Mouse (Mus musculus) midbrain, embryonic 15.5 days (tissue): ENCODE data around the gene Ghrh. TPM values are rescaled to one million over a fixed set of nuclear protein-coding genes. Genes with fewer than 3 reads are reported as not detected.
"Not testable (repeated sequence)": the region's sequence is repeated elsewhere in the genome, so short reads cannot be mapped to it uniquely, and the experiment has no call there.

ENCODE experiments used
- ATAC-seq: fragments of 200-750 bp; cut with Nextera tagmentation; replicated peaks from 2 replicates; pipeline ENCODE4 v1.8.0; 2017; ENCODE audit warnings: moderate TSS enrichment
- H3K27ac ChIP-seq: fragments of 300-500 bp; sonication (generic); 2 replicates; pipeline ENCODE4 v1.5.1; 2015; ENCODE audit warnings: mild to moderate bottlenecking, inconsistent platforms
- H3K27me3 ChIP-seq: fragments of 300-500 bp; sonication (generic); replicated peaks from 2 replicates; pipeline ENCODE4 v1.6.1; 2015; ENCODE audit warnings: inconsistent platforms
- H3K36me3 ChIP-seq: fragments of 300-500 bp; sonication (generic); replicated peaks from 2 replicates; pipeline ENCODE4 v1.6.1; 2015; ENCODE audit warnings: inconsistent platforms
- H3K4me1 ChIP-seq: fragments of 300-500 bp; sonication (generic); 2 replicates; pipeline ENCODE4 v1.6.1; 2015; ENCODE audit warnings: inconsistent platforms
- H3K4me2 ChIP-seq: fragments of 300-500 bp; sonication (generic); 2 replicates; pipeline ENCODE4 v1.6.1; 2015; ENCODE audit warnings: inconsistent platforms, mild to moderate bottlenecking, moderate library complexity
- H3K4me3 ChIP-seq: fragments of 300-500 bp; sonication (generic); 2 replicates; pipeline ENCODE4 v1.5.1; 2015; ENCODE audit warnings: mild to moderate bottlenecking, inconsistent platforms
- H3K9ac ChIP-seq: fragments of 300-500 bp; sonication (generic); 2 replicates; pipeline ENCODE4 v1.6.1; 2015; ENCODE audit warnings: mild to moderate bottlenecking, inconsistent platforms
- H3K9me3 ChIP-seq: fragments of 300-500 bp; sonication (generic); 2 replicates; pipeline ENCODE4 v1.6.1; 2016; ENCODE audit warnings: inconsistent platforms
- WGBS: fragments of 180-500 bp; shearing (Covaris S2); methylation state at CpG from one replicate; pipeline ENCODE4 v1.1.7; 2015; ENCODE audit warnings: mixed read lengths; 5-methylcytosine and 5-hydroxymethylcytosine counted together
- polyA plus RNA-seq: library from polyadenylated mRNA; unstranded; fragments of >200 nt; fragmentation: Nextera tagmentation; extraction: Ambion mirVana; gene quantifications from 2 replicates; pipeline ENCODE4 v1.2.1, GENCODE M21; 2015

Gene Ghrh
- polyA plus RNA-seq = 1.3 and 4.1 TPM in 2 replicates

GRCm38 (mm10) chr2:157347361-157348159 lies at the start of gene Ghrh:
Ghrh (minus strand) TSS chr2:157347506.
- ATAC-seq = peak; percentile 35; the same call in 1 of the 2 replicates
- Histone ChIP-seq H3K27ac (peak within 1 kb of the TSS; percentile 91), H3K4me3 (no peak within 1 kb of the TSS), H3K27me3 (no peaks in the 10 kb centered on the region), H3K36me3 (no peaks in the 10 kb centered on the region), H3K4me2 (peak within 1 kb of the TSS; percentile 2; the same call in 1 of the 2 replicates), H3K9ac (peak within 1 kb of the TSS; percentile 29), H3K4me1 (peaks cover 50% of the 10 kb centered on the region), H3K9me3 (no peaks in the 10 kb centered on the region)
- 34% methylated on average over 26 of the region's 26 CpGs for WGBS

- no peak for ATAC-seq
- 58% methylated on average over 13 of the region's 13 CpGs for WGBS
- Histone ChIP-seq H3K27ac (peak overlapping the region; percentile 49), H3K27me3 (no peaks in the 10 kb centered on the region), H3K9me3 (no peaks in the 10 kb centered on the region), H3K4me1 (no peaks in the 10 kb centered on the region), H3K4me3 (no peak overlapping the region), H3K36me3 (peaks cover 17% of the 10 kb centered on the region; the same call in 1 of the 2 replicates), H3K4me2 (no peak overlapping the region), H3K9ac (no peak overlapping the region)
Measured at GRCm38 (mm10) chr2:157395960-157396359, 48.7 kb upstream of the Ghrh start.

DNA sequence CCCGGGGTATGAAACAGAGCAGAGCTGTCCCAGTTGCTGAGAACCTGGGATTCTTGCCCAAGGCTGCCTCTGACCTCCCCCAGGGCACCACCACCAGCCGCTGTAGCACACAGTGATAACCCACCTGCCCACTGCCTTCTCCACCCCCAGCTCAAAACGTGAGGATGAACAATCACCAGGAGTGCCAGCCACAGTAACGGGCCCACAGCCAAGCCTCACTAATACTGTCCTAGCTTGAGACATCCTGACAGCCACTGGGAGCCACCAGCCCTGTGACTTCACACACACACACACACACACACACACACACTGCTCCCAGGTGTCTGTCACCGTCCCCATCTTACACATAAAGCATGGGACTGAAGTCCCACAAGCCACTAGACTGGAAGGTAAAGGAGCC lies 48.1 kb upstream of the Ghrh start:
- 71% methylated on average over 5 of the region's 5 CpGs for WGBS
- peaks cover 17% of the 10 kb centered on the region; the same call in 1 of the 2 replicates for H3K36me3 ChIP-seq
- 0 out of 2 replicates have a peak overlapping the region, but pooled peaks have one; percentile 49 for H3K27ac ChIP-seq
- H3K4me1 ChIP-seq = no peaks in the 10 kb centered on the region
- no peak overlapping the region for H3K9ac ChIP-seq
- no peak for ATAC-seq
- no peak overlapping the region for H3K4me3 ChIP-seq
- no peak overlapping the region for H3K4me2 ChIP-seq
- H3K27me3 ChIP-seq = no peaks in the 10 kb centered on the region
- no peaks in the 10 kb centered on the region for H3K9me3 ChIP-seq

GRCm38 (mm10) chr2:157394868-157395267 lies 47.6 kb upstream of the Ghrh start:
- H3K9me3 ChIP-seq = no peaks in the 10 kb centered on the region
- H3K4me3 ChIP-seq = no peak overlapping the region
- H3K27ac ChIP-seq = no peak overlapping the region
- H3K27me3 ChIP-seq = no peaks in the 10 kb centered on the region
- H3K9ac ChIP-seq = no peak overlapping the region
- no peak for ATAC-seq
- H3K4me2 ChIP-seq = no peak overlapping the region
- H3K36me3 ChIP-seq = peaks cover 17% of the 10 kb centered on the region; the same call in 1 of the 2 replicates
- no peaks in the 10 kb centered on the region for H3K4me1 ChIP-seq
- 75% methylated on average over 6 of the region's 6 CpGs for WGBS

DNA sequence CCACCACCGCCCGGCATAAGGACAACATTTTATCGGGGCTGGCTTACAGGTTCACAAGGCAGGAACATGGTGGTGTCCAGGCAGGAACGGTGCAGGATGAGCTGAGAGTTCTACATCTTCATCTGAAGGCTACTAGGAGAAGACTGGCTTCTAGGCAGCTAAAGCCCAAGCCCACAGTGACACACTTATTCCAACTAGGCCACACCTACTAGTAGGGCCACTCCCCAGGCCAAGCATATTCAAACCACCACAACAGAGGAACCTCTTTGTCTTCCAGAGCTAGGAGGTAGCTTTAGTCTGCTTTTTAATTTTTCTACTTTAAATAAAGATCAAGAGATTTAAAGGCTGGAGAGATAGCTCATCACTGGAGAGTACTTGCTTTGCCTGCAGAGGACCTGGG lies 46.2 kb upstream of the Ghrh start:
- Histone ChIP-seq H3K4me2 (no peak overlapping the region), H3K4me3 (no peak overlapping the region), H3K27me3 (no peaks in the 10 kb centered on the region), H3K9ac (no peak overlapping the region), H3K4me1 (no peaks in the 10 kb centered on the region), H3K27ac (no peak overlapping the region), H3K9me3 (no peaks in the 10 kb centered on the region), H3K36me3 (peaks cover 17% of the 10 kb centered on the region; the same call in 1 of the 2 replicates)
- WGBS = 97% methylated on average over 4 of the region's 4 CpGs
- ATAC-seq = no peak

GRCm38 (mm10) chr2:157392331-157392730 lies 45.0 kb upstream of the Ghrh start:
- no peak for ATAC-seq
- Histone ChIP-seq H3K4me3 (no peak overlapping the region), H3K9ac (no peak overlapping the region), H3K4me1 (no peaks in the 10 kb centered on the region), H3K27ac (no peak overlapping the region), H3K9me3 (no peaks in the 10 kb centered on the region), H3K4me2 (no peak overlapping the region), H3K27me3 (no peaks in the 10 kb centered on the region), H3K36me3 (peaks cover 8% of the 10 kb centered on the region; the same call in 1 of the 2 replicates)
- 94% methylated on average over 2 of the region's 2 CpGs for WGBS

- Histone ChIP-seq H3K4me2 (no peak overlapping the region), H3K27me3 (no peaks in the 10 kb centered on the region), H3K4me1 (peaks cover 9% of the 10 kb centered on the region), H3K4me3 (no peak overlapping the region), H3K36me3 (no peaks in the 10 kb centered on the region), H3K9ac (no peak overlapping the region), H3K9me3 (no peaks in the 10 kb centered on the region), H3K27ac (no peak overlapping the region)
- WGBS = 84% methylated on average over 7 of the region's 7 CpGs
- ATAC-seq = no peak
Measured at GRCm38 (mm10) chr2:157389591-157389921, 42.2 kb upstream of the Ghrh start.

- H3K9me3 ChIP-seq, H3K4me1 ChIP-seq, H3K27ac ChIP-seq, H3K4me2 ChIP-seq, H3K4me3 ChIP-seq, H3K27me3 ChIP-seq, H3K36me3 ChIP-seq, H3K9ac ChIP-seq, ATAC-seq: not testable (repeated sequence)
- WGBS = 96% methylated on average over 14 of the region's 14 CpGs
Measured at GRCm38 (mm10) chr2:157388901-157389590, 41.7 kb upstream of the Ghrh start.

DNA sequence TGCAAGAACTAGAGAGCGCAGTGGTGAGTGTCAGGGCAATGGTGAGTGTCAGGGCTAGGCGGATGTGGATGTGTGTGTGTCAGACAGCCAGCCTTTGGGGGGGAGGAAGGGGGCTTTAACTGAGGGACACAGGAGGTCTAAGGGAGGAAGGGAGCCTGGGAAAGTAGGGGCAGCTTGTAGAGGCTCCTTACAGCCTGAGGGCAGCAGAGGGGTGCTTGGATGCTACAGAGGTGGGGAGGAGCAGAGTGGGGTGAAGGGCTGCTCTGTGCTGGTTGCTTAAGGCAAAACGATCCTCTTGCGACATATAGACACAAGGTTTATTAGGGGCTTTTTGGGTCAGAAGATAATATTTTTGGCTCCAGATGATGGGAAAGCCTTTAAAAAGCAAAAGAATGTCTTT lies 37.5 kb upstream of the Ghrh start:
- Histone ChIP-seq H3K4me2 (no peak overlapping the region), H3K36me3 (peaks cover 3% of the 10 kb centered on the region; the same call in 1 of the 2 replicates), H3K27me3 (no peaks in the 10 kb centered on the region), H3K4me1 (peaks cover 10% of the 10 kb centered on the region), H3K4me3 (no peak overlapping the region), H3K9me3 (no peaks in the 10 kb centered on the region), H3K27ac (peak overlapping the region; percentile 53), H3K9ac (no peak overlapping the region)
- no peak for ATAC-seq
- WGBS = 42% methylated on average over 4 of the region's 4 CpGs

- 38% methylated on average over 3 of the region's 3 CpGs for WGBS
- Histone ChIP-seq H3K4me2 (no peak overlapping the region), H3K9me3 (no peaks in the 10 kb centered on the region), H3K36me3 (peaks cover 3% of the 10 kb centered on the region; the same call in 1 of the 2 replicates), H3K27me3 (no peaks in the 10 kb centered on the region), H3K9ac (no peak overlapping the region), H3K4me1 (peaks cover 19% of the 10 kb centered on the region), H3K4me3 (no peak overlapping the region), H3K27ac (no peak overlapping the region)
- ATAC-seq = no peak
Measured at GRCm38 (mm10) chr2:157376995-157377394, 29.7 kb upstream of the Ghrh start.

DNA sequence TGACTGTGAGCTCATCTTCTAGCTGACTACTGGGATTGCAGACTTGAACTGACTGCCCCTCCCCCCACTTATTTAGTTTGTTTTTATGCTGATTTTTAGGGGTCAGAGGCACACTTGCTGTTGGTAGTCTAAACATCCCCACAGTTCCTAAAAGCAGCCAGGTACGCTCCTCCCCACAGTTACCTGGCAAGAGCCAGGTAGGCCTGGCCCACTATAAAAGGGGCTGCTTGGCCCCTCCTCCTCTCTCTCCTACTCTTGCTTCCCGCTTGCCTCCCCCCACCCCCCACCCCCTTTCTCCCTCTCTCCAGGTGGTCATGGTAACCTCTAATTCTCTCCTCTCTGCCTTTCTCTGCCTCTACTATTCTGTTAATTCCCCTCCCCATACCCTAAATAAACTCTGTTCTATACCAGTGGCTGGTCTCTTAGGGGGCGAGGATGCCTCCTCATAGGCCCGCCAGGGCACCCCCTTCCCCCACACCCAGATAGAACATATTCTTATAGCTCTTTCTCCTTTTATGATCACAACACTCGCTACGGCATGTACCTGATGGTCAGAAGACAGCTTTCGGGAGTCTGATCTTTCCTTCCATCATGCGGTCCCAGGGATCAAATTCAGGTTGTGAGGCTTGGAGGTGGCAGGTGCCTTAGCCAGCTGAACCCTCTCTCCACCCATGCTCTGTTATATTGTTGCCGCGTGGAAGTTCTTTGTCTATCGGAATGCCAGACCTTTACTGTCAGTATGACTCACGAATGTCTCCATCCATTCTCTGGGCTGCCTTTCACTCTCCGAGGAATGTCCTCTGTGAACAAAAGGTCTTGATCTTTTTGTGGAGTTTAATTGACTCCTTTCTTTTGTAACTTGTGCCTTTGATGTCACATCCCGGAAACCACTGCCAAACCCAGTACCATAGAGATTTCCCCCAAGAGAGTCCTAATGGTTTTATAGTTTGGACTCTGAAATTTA lies 28.8 kb upstream of the Ghrh start:
- ATAC-seq = 0 out of 2 replicates have a peak, but pooled peaks have one; percentile 42

More for the DNA sequence above, 28.8 kb upstream of the Ghrh start:
- Histone ChIP-seq H3K27ac (peak overlapping the region; percentile 61), H3K4me1 (peaks cover 19% of the 10 kb centered on the region), H3K27me3 (no peaks in the 10 kb centered on the region), H3K9me3 (no peaks in the 10 kb centered on the region), H3K9ac (no peak overlapping the region), H3K4me2 (peak overlapping the region; percentile 43), H3K4me3 (peak overlapping the region; percentile 17), H3K36me3 (no peaks in the 10 kb centered on the region; the same call in 1 of the 2 replicates)
- 8% methylated on average over 14 of the region's 14 CpGs for WGBS
